ENCODE assay signal across 15 mouse cellular contexts in the genomic region with DNA sequence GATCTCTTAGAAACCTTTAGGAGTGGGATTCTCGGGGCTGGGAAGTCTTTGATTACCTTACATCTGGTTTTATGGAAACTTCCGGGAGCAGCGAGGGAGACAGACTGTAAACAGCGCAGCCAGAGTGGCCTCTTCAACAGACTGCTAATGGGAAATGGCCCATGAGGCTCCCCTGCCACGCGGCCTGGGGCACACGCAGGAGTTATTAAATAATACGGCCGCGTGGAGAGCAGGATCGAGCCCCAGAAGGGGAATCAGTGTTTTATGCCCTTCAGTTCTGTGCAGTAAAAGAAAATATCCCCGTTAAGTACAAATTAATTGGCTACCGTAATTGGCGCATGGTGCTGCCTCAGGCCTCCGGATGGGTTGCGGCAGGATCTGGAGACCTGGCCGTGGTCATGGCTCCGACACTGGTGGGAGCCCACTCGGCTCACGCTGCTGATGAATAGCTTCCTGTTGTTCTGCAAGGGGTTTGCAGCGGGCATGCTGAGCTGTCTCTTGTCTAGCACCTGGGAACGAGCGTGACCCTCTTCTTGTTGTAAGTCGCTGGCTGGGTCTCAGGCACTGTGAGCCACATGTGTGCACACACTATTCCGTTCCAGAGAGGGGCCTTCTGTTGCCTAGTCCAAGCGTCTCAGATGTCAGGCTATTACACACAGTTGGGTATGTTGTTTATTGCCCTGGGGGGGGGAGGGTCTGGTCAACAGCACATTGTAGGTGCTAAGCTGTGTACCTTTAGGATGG. TPM values are rescaled to one million over a fixed set of nuclear protein-coding genes. Genes with fewer than 3 reads are reported as not detected.
DNase-seq lines count a peak whose midpoint lies in the region; ATAC-seq and TF ChIP-seq lines count a peak whose summit lies in the region.
"Had no signal": no experiment of that assay in that cellular context is flagged by ENCODE, and none has a peak within 500 bp of the region (broad histone marks: within the 10 kb centered on the region; RNA-seq: fewer than 3 reads in every experiment).

No protein-coding gene starts in this region.

- H3K27ac ChIP-seq in kidney, embryonic 14.5 days (ENCODE audit: low read depth, low read length), result no peak overlapping the region
- H3K27ac ChIP-seq in embryonic facial prominence, embryonic 12.5 days, result 0 out of 2 replicates have a peak overlapping the region, but pooled peaks have one; percentile 11
- H3K27ac ChIP-seq: heart, adult 2 months; lung, embryonic 15.5 days had no signal

- H3K9me3 ChIP-seq in kidney, embryonic 14.5 days (ENCODE audit: control insufficient read depth, low read length), result no peaks in the 10 kb centered on the region
- H3K9me3 ChIP-seq in embryonic facial prominence, embryonic 12.5 days, result no peaks in the 10 kb centered on the region
- H3K9me3 ChIP-seq: lung, embryonic 15.5 days had no signal

- no peak overlapping the region for H3K4me3 ChIP-seq in kidney, embryonic 14.5 days (ENCODE audit: low read length)
- H3K4me3 ChIP-seq in embryonic facial prominence, embryonic 12.5 days, result no peak overlapping the region
- H3K4me3 ChIP-seq: heart, adult 2 months; lung, embryonic 15.5 days had no signal

- TF ChIP-seq CTCF in brain, embryonic 14.5 days (IDR thresholded peaks at IDR 0.05; ENCODE audit: borderline replicate concordance, extremely low read depth, insufficient read depth, insufficient read length), result no peak

- H3K36me3 ChIP-seq in kidney, embryonic 14.5 days (ENCODE audit: control insufficient read depth, insufficient read depth, low read length), result no peaks in the 10 kb centered on the region
- no peaks in the 10 kb centered on the region for H3K36me3 ChIP-seq in embryonic facial prominence, embryonic 12.5 days
- H3K36me3 ChIP-seq: lung, embryonic 15.5 days had no signal

- peak; percentile 18; the same call in 1 of the 2 replicates for ATAC-seq in kidney, embryonic 14.5 days (ENCODE audit: low FRiP score, low TSS enrichment)
- no peak for ATAC-seq in embryonic facial prominence, embryonic 12.5 days (ENCODE audit: insufficient number of reproducible peaks, insufficient read depth, low FRiP score, low TSS enrichment)
- no peak for ATAC-seq in cerebellum, adult (ENCODE audit: insufficient number of reproducible peaks, low FRiP score, low TSS enrichment)

- no peak for DNase-seq in kidney, adult 8-10 months
- DNase-seq in brain, embryonic 14.5 days (ENCODE audit: low read depth), result peak; percentile 41
- DNase-seq in neural tube, embryonic 10.5 days (ENCODE audit: extremely low spot score, low spot score), result peak; percentile 43
- no peak for DNase-seq in ovary, postnatal 36 days (ENCODE audit: low spot score)
- DNase-seq in layer of hippocampus, adult 11-12 months (ENCODE audit: low spot score), result no peak
- DNase-seq: cerebellum, adult 18-20 months; heart, adult 2 months; kidney, postnatal 36 days; layer of hippocampus, postnatal 36 days; liver; right cerebral cortex, postnatal 14 days had no signal

- TF ChIP-seq POLR2A in brain, embryonic 14.5 days (IDR thresholded peaks at IDR 0.05; ENCODE audit: borderline replicate concordance, extremely low read depth, insufficient read depth, insufficient read length, poor library complexity, severe bottlenecking), result no peak

- no peaks in the 10 kb centered on the region for H3K27me3 ChIP-seq in kidney, embryonic 14.5 days (ENCODE audit: control insufficient read depth, insufficient read depth, low read length)
- H3K27me3 ChIP-seq in embryonic facial prominence, embryonic 12.5 days, result no peaks in the 10 kb centered on the region
- H3K27me3 ChIP-seq: lung, embryonic 15.5 days had no signal

- 62% methylated on average over 26 of the region's 26 CpGs for WGBS in kidney, embryonic 14.5 days
- 50% methylated on average over 26 of the region's 26 CpGs for WGBS in embryonic facial prominence, embryonic 12.5 days

- H3K9ac ChIP-seq in kidney, embryonic 14.5 days (ENCODE audit: low read depth, low read length), result no peak overlapping the region
- H3K9ac ChIP-seq in embryonic facial prominence, embryonic 12.5 days, result no peak overlapping the region
- H3K9ac ChIP-seq: lung, embryonic 15.5 days had no signal

- no peak overlapping the region for H3K4me2 ChIP-seq in kidney, embryonic 14.5 days (replicated peaks; ENCODE audit: low read depth, low read length)
- H3K4me2 ChIP-seq in embryonic facial prominence, embryonic 12.5 days (replicated peaks), result no peak overlapping the region
- H3K4me2 ChIP-seq: lung, embryonic 15.5 days had no signal

- H3K4me1 ChIP-seq in kidney, embryonic 14.5 days (ENCODE audit: control insufficient read depth, insufficient read depth, low read length), result 0 out of 2 replicates have a peak, but pooled peaks cover 3% of the 10 kb centered on the region
- peaks cover 12% of the 10 kb centered on the region; the same call in 1 of the 2 replicates for H3K4me1 ChIP-seq in embryonic facial prominence, embryonic 12.5 days
- H3K4me1 ChIP-seq: lung, embryonic 15.5 days had no signal

RNA-seq across cellular contexts. Expression of gene Ccne1, which starts 22.8 kb away (rescaled TPM):
- polyA plus RNA-seq in kidney, embryonic 14.5 days (2014; fragmentation: Nextera tagmentation; extraction: Ambion mirVana), result 89.3 and 100 TPM in 2 replicates
- 12.2 and 14.7 TPM in 2 replicates for polyA plus RNA-seq in brain, embryonic 14.5 days (2012; rRNA removed)
- polyA plus RNA-seq in embryonic facial prominence, embryonic 12.5 days (2016; fragmentation: Nextera tagmentation; extraction: Ambion mirVana), result 73.4 and 75.3 TPM in 2 replicates

RNA-seq across cellular contexts. Expression of gene 1600014C10Rik, which starts 52.9 kb away (rescaled TPM):
- polyA plus RNA-seq in kidney, embryonic 14.5 days (2014; fragmentation: Nextera tagmentation; extraction: Ambion mirVana), result 12.0 and 16.6 TPM in 2 replicates
- 15.7 and 21.7 TPM in 2 replicates for polyA plus RNA-seq in brain, embryonic 14.5 days (2012; rRNA removed)
- polyA plus RNA-seq in embryonic facial prominence, embryonic 12.5 days (2016; fragmentation: Nextera tagmentation; extraction: Ambion mirVana), result 16.3 and 17.3 TPM in 2 replicates

Comparison
In these comparisons a context has a peak if more than half of its experiments do, and no peak if none do; other contexts are left out.
1. DNase-seq: peak in brain, embryonic 14.5 days (single experiment) and neural tube, embryonic 10.5 days (single experiment); none in kidney, adult 8-10 months (0 of 2), ovary, postnatal 36 days (single experiment) and layer of hippocampus, adult 11-12 months (single experiment).